Mouse (Mus musculus) liver, embryonic 16.5 days (tissue): ENCODE data around the gene Fam234a. TPM values are rescaled to one million over a fixed set of nuclear protein-coding genes. Genes with fewer than 3 reads are reported as not detected.

Experiments used
- ATAC-seq: fragments of 200-750 bp; cut with Nextera tagmentation; 2 replicates; pipeline ENCODE4 v1.8.0; 2017; ENCODE audit warnings: low read depth, mild to moderate bottlenecking, moderate number of reproducible peaks, moderate library complexity
- H3K27ac ChIP-seq: fragments of 300-500 bp; sonication (generic); 2 replicates; pipeline ENCODE4 v1.5.1; 2014; ENCODE audit warnings: mild to moderate bottlenecking, low read length
- H3K27me3 ChIP-seq: fragments of 300-500 bp; sonication (generic); 2 replicates; pipeline ENCODE4 v1.6.1; 2014; ENCODE audit warnings: low read depth, low read length, mixed read lengths; ENCODE audit not compliant: control insufficient read depth, insufficient read depth
- H3K36me3 ChIP-seq: fragments of 300-500 bp; sonication (generic); 2 replicates; pipeline ENCODE4 v1.6.1; 2014; ENCODE audit warnings: mild to moderate bottlenecking; ENCODE audit not compliant: control insufficient read depth, insufficient read depth
- H3K4me1 ChIP-seq: fragments of 300-500 bp; sonication (generic); 2 replicates; pipeline ENCODE4 v1.6.1; 2014; ENCODE audit warnings: low read depth, low read length, mixed read lengths; ENCODE audit not compliant: control insufficient read depth
- H3K4me2 ChIP-seq: fragments of 300-500 bp; sonication (generic); 2 replicates; pipeline ENCODE4 v1.6.1; 2014; ENCODE audit warnings: low read depth, low read length, mixed read lengths
- H3K4me3 ChIP-seq: fragments of 300-500 bp; sonication (generic); 2 replicates; pipeline ENCODE4 v1.5.1; 2014; ENCODE audit warnings: low read depth, mild to moderate bottlenecking, low read length
- H3K9ac ChIP-seq: fragments of 300-500 bp; sonication (generic); 2 replicates; pipeline ENCODE4 v1.6.1; 2014; ENCODE audit warnings: low read depth, low read length
- H3K9me3 ChIP-seq: fragments of 300-500 bp; sonication (generic); replicated peaks from 2 replicates; pipeline ENCODE4 v1.6.1; 2016; ENCODE audit warnings: low read length; ENCODE audit not compliant: control insufficient read depth
- WGBS: fragments of 180-500 bp; shearing (Covaris S2); extraction: QIAGEN DNeasy Blood & Tissue Kit; methylation state at CpG from one replicate; pipeline ENCODE4 v1.1.7; 2014; ENCODE audit not compliant: insufficient replicate concordance; 5-methylcytosine and 5-hydroxymethylcytosine counted together
- polyA plus RNA-seq: library from polyadenylated mRNA; unstranded; fragments of >200 nt; fragmentation: Nextera tagmentation; extraction: Ambion mirVana; gene quantifications from 2 replicates; pipeline ENCODE4 v1.2.1, GENCODE M21; 2015

Gene Fam234a
- polyA plus RNA-seq, 1 experiment from 2014 or later: 21.4 TPM

DNA sequence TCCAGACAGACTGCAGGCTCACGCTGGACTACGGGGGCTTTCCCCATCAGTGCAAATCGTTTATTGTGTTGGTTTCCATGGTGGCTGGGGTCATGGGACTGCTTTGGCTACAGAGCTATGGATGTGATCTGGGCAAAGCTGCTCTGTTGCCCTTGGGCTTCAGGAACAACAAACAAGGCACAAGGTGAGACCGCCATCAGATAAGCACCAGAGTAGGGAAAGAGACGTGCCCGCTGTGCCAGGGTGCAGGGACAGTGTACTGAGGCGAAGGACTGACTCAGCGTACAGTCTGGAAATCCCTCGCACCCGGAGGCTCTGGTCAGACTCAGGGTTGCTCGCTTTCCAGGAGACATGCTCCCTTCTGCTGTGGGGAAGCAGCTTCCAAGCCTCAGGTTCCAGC lies 31.4 kb downstream of the Fam234a start:
- Histone ChIP-seq H3K27ac (no peak overlapping the region), H3K36me3 (no peaks in the 10 kb centered on the region), H3K4me1 (no peaks in the 10 kb centered on the region), H3K9me3 (no peaks in the 10 kb centered on the region), H3K27me3 (no peaks in the 10 kb centered on the region; the same call in 1 of the 2 replicates), H3K4me3 (no peak overlapping the region), H3K4me2 (no peak overlapping the region), H3K9ac (no peak overlapping the region)
- 75% methylated on average over 11 of the region's 11 CpGs for WGBS
- no peak for ATAC-seq

- Histone ChIP-seq H3K36me3 (no peaks in the 10 kb centered on the region), H3K9me3 (no peaks in the 10 kb centered on the region), H3K4me1 (no peaks in the 10 kb centered on the region), H3K4me2 (no peak overlapping the region), H3K4me3 (no peak overlapping the region), H3K27me3 (no peaks in the 10 kb centered on the region; the same call in 1 of the 2 replicates), H3K27ac (no peak overlapping the region), H3K9ac (no peak overlapping the region)
- 81% methylated on average over 7 of the region's 7 CpGs for WGBS
- no peak for ATAC-seq
Measured at GRCm38 (mm10) chr17:26212241-26212640, 31.8 kb downstream of the Fam234a start.

GRCm38 (mm10) chr17:26207686-26208085 lies 36.4 kb downstream of the Fam234a start, which contains the start of gene Arhgdig:
Gene Arhgdig (minus strand): TSS chr17:26207786.
- no peak within 1 kb of the TSS for H3K4me2 ChIP-seq
- peaks cover 9% of the 10 kb centered on the region for H3K4me1 ChIP-seq
- no peaks in the 10 kb centered on the region for H3K9me3 ChIP-seq
- no peak within 1 kb of the TSS for H3K4me3 ChIP-seq
- ATAC-seq: no peak
- no peak within 1 kb of the TSS for H3K27ac ChIP-seq
- H3K27me3 ChIP-seq: peaks cover 30% of the 10 kb centered on the region
- no peaks in the 10 kb centered on the region for H3K36me3 ChIP-seq
- 81% methylated on average over 12 of the region's 12 CpGs for WGBS
- no peak within 1 kb of the TSS for H3K9ac ChIP-seq

DNA sequence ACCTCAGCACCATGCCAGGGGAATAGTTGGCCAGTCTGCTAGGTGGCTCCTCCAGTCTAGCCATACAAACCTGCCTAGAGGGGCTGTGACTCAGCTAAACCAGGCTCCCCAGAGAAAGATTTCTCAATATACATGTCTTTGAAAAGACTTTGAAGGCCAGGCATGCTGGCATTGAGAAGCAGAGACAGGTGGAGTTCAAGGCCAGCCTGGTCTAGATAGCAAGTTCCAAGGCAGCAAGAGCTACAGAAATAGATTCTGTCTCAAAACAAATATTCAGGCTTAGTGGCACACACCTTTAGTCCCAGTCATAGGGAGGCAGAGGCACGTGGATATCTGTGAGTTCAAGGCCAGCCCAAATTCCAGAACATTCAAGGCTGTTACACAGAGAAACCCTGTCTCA lies 37.6 kb downstream of the Fam234a start:
- Histone ChIP-seq H3K27ac (no peak overlapping the region), H3K9ac (no peak overlapping the region), H3K4me3 (no peak overlapping the region), H3K27me3 (peaks cover 43% of the 10 kb centered on the region), H3K4me1 (peaks cover 21% of the 10 kb centered on the region), H3K4me2 (no peak overlapping the region), H3K9me3 (no peaks in the 10 kb centered on the region), H3K36me3 (no peaks in the 10 kb centered on the region)
- ATAC-seq: no peak
- 26% methylated on average over 1 of the region's 1 CpGs for WGBS

- Histone ChIP-seq H3K9me3 (no peaks in the 10 kb centered on the region), H3K4me3 (no peak overlapping the region), H3K27me3 (peaks cover 59% of the 10 kb centered on the region), H3K9ac (no peak overlapping the region), H3K36me3 (no peaks in the 10 kb centered on the region), H3K27ac (no peak overlapping the region), H3K4me2 (no peak overlapping the region), H3K4me1 (peaks cover 37% of the 10 kb centered on the region)
- no peak for ATAC-seq
- 31% methylated on average over 11 of the region's 11 CpGs for WGBS
Measured at GRCm38 (mm10) chr17:26204766-26205165, 39.3 kb downstream of the Fam234a start.

- H3K4me2 ChIP-seq: peak overlapping the region; percentile 85
- no peak for ATAC-seq
- H3K9me3 ChIP-seq: no peaks in the 10 kb centered on the region
- no peaks in the 10 kb centered on the region for H3K36me3 ChIP-seq
- WGBS: under 1% methylated on average over 30 of the region's 30 CpGs
- H3K27ac ChIP-seq: no peak overlapping the region
- H3K9ac ChIP-seq: 0 out of 2 replicates have a peak overlapping the region, but pooled peaks have one; percentile 4
- peak overlapping the region; percentile 61 for H3K4me3 ChIP-seq
- H3K27me3 ChIP-seq: peaks cover 61% of the 10 kb centered on the region
- H3K4me1 ChIP-seq: peaks cover 50% of the 10 kb centered on the region
Measured at GRCm38 (mm10) chr17:26203321-26203811, 40.7 kb downstream of the Fam234a start.

GRCm38 (mm10) chr17:26202737-26203136 lies 41.3 kb downstream of the Fam234a start, which contains the start of gene Rgs11:
Gene Rgs11 (plus strand): TSS chr17:26202951.
- 1% methylated on average over 22 of the region's 22 CpGs for WGBS
- Histone ChIP-seq H3K27me3 (peaks cover 61% of the 10 kb centered on the region), H3K9ac (0 out of 2 replicates have a peak within 1 kb of the TSS, but pooled peaks have one; percentile 4), H3K4me2 (peak within 1 kb of the TSS; percentile 96), H3K4me1 (peaks cover 56% of the 10 kb centered on the region), H3K9me3 (no peaks in the 10 kb centered on the region), H3K36me3 (no peaks in the 10 kb centered on the region), H3K4me3 (peak within 1 kb of the TSS; percentile 61), H3K27ac (no peak within 1 kb of the TSS)
- ATAC-seq: no peak

DNA sequence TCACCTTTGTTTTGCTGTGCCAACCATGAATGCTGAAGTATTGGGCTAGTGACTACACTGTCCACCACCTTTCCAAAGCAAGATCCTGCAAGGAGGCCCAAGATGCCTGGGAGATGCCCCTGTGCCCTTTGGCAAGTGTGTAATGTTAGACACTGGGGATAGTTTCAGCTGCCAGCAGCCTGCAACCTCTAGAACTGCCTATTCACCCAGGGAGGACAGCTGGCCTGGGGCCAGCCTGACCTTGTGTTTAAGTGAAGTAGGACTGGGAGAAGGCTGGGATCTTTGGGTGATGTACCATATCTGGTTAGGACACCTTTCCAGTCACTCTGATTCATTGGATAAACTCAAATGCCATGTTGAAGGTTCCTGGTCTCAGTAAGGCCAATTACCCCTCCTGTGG lies 42.0 kb downstream of the Fam234a start:
- Histone ChIP-seq H3K36me3 (no peaks in the 10 kb centered on the region), H3K4me2 (0 out of 2 replicates have a peak overlapping the region, but pooled peaks have one; percentile 96), H3K4me1 (peaks cover 58% of the 10 kb centered on the region), H3K9ac (no peak overlapping the region), H3K27ac (no peak overlapping the region), H3K4me3 (no peak overlapping the region), H3K9me3 (no peaks in the 10 kb centered on the region), H3K27me3 (peaks cover 61% of the 10 kb centered on the region)
- ATAC-seq: no peak

DNA sequence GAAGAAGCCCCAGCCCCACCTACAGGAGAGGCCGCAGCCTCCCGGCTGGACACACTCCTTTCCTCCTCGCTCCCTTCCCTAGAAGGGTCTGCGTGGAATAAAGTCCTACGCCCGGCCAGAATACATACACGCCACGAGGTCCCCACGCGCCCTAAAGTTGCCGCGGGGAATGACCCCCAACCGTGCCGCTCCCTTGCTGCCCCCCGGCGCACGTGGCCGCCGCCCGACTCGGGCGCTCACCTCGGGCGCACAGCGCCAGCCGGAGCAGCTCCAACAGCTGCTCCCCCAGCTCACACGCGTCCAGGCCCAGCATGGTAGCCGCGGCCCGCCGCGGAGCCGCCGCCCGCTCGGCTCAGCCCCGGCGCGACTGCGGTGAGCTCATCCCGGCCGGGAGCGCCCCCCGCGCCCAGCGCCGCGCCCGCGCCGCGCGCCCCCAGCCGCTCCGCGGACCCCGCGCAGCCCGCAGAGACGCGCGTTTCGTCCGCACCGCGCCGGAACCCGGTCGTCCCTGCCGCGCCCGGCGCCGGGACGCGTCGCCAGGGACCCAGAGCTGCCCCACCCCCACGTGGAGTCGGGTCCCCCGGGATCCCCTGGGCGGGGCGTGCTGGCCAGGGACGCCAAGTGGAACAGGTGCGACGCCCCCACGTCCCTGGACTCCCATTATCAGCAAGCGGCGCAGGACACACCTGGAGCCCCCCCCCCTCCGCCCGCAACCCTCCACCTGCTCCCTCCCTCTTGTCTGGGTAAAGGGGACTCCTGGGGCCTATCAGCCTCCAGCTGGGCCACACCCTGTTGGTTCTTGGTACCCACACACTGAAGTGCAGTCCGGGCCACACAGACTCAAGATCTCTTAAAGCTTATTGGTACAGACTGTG lies 43.0 kb downstream of the Fam234a start:
- Histone ChIP-seq H3K9ac (peak overlapping the region; percentile 62), H3K4me1 (peaks cover 58% of the 10 kb centered on the region), H3K27ac (no peak overlapping the region), H3K9me3 (no peaks in the 10 kb centered on the region), H3K36me3 (0 out of 2 replicates have a peak, but pooled peaks cover 2% of the 10 kb centered on the region), H3K4me3 (peak overlapping the region; percentile 67), H3K27me3 (peaks cover 61% of the 10 kb centered on the region), H3K4me2 (peak overlapping the region; percentile 96)
- peak; percentile 66 for ATAC-seq
- under 1% methylated on average over 73 of the region's 92 CpGs for WGBS
